Mouse (Mus musculus): Measurements from ENCODE around the gene Catsperd.

- TF ChIP-seq CTCF (conservative IDR thresholded peaks at IDR 0.05; ENCODE audit: low read length) (no peak), NANOG (IDR thresholded peaks at IDR 0.05; ENCODE audit: borderline replicate concordance, low read length) (no peak), POU5F1 (IDR thresholded peaks at IDR 0.05; ENCODE audit: borderline replicate concordance, low read length) (no peak)
Measured at GRCm38 (mm10) chr17:56681791-56682190, 53.8 kb downstream of the Catsperd start.

Measured in E14TG2a.4 (cell line).